Mouse (Mus musculus): Measurements from ENCODE around the gene Parva.

The Parva gene

GRCm38 (mm10) chr7:112427357-112428157 is at the start of gene Parva:
Parva (plus strand) TSS chr7:112427505.
- in situ Hi-C loops (cut with MboI, MseI): no loop called here

- in situ Hi-C loops (cut with MboI, MseI): loop anchor here (10.0 kb wide), 1 partner anchor 293 kb away; no protein-coding TSS in a partner anchor
These were observed 49.2 kb upstream of the Parva start for GRCm38 (mm10) chr7:112378056-112378455.

- in situ Hi-C loops (cut with MboI, MseI): loop anchor here (10.0 kb wide), 1 partner anchor 294 kb away; no protein-coding TSS in a partner anchor
These were observed 48.8 kb upstream of the Parva start for GRCm38 (mm10) chr7:112378476-112378875.

GRCm38 (mm10) chr7:112386521-112386920 is 40.8 kb upstream of the Parva start:
- in situ Hi-C loops (cut with MboI, MseI): no loop called here

- in situ Hi-C loops (cut with MboI, MseI): no loop called here
These were observed 39.4 kb upstream of the Parva start for GRCm38 (mm10) chr7:112387876-112388275.

GRCm38 (mm10) chr7:112388363-112388875 is 38.9 kb upstream of the Parva start:
- in situ Hi-C loops (cut with MboI, MseI): no loop called here

GRCm38 (mm10) chr7:112389611-112390251 is 37.6 kb upstream of the Parva start:
- in situ Hi-C loops (cut with MboI, MseI): no loop called here

GRCm38 (mm10) chr7:112390252-112390936 is 36.9 kb upstream of the Parva start:
- in situ Hi-C loops (cut with MboI, MseI): no loop called here

- in situ Hi-C loops (cut with MboI, MseI): no loop called here
These were observed 36.2 kb upstream of the Parva start for GRCm38 (mm10) chr7:112390937-112391605.

GRCm38 (mm10) chr7:112397786-112398185 is 29.5 kb upstream of the Parva start:
- in situ Hi-C loops (cut with MboI, MseI): loop anchor here in 1 of 2 experiments (5.0 kb wide), 1 partner anchor 75 kb away; no protein-coding TSS in a partner anchor

- in situ Hi-C loops (cut with MboI, MseI): loop anchor here (5.0 to 10.0 kb wide), 3 partner anchors 73 to 715 kb away; no protein-coding TSS in a partner anchor
These were observed 27.7 kb upstream of the Parva start for GRCm38 (mm10) chr7:112399425-112400170.

GRCm38 (mm10) chr7:112400175-112400574 is 27.1 kb upstream of the Parva start:
- in situ Hi-C loops (cut with MboI, MseI): loop anchor here in 1 of 2 experiments (5.0 to 10.0 kb wide), 2 partner anchors 467 to 715 kb away; no protein-coding TSS in a partner anchor

- in situ Hi-C loops (cut with MboI, MseI): loop anchor here (5.0 to 10.0 kb wide), 2 partner anchors 477 to 710 kb away; no protein-coding TSS in a partner anchor
These were observed 22.2 kb upstream of the Parva start for GRCm38 (mm10) chr7:112405061-112405460.

GRCm38 (mm10) chr7:112405578-112405977 is 21.7 kb upstream of the Parva start:
- in situ Hi-C loops (cut with MboI, MseI): loop anchor here (5.0 to 10.0 kb wide), 2 partner anchors 477 to 709 kb away; no protein-coding TSS in a partner anchor

GRCm38 (mm10) chr7:112407597-112407996 is 19.7 kb upstream of the Parva start:
- in situ Hi-C loops (cut with MboI, MseI): loop anchor here (5.0 to 10.0 kb wide), 2 partner anchors 475 to 707 kb away; no protein-coding TSS in a partner anchor

- in situ Hi-C loops (cut with MboI, MseI): loop anchor here (5.0 to 10.0 kb wide), 2 partner anchors 472 to 705 kb away; no protein-coding TSS in a partner anchor
These were observed 17.3 kb upstream of the Parva start for GRCm38 (mm10) chr7:112409991-112410390.

GRCm38 (mm10) chr7:112413286-112413685 is 14.0 kb upstream of the Parva start:
- in situ Hi-C loops (cut with MboI, MseI): no loop called here

- in situ Hi-C loops (cut with MboI, MseI): no loop called here
These were observed 11.2 kb upstream of the Parva start for GRCm38 (mm10) chr7:112416058-112416526.

GRCm38 (mm10) chr7:112416730-112417513 is 10.4 kb upstream of the Parva start:
- in situ Hi-C loops (cut with MboI, MseI): no loop called here

Data from T-helper 17 cell (primary cell).